Mouse (Mus musculus): ENCODE measurements around the gene Gne.

GRCm38 (mm10) chr4:44011799-44012198, 72.2 kb downstream of the Gne start:
- TF ChIP-seq CTCF (IDR thresholded peaks at IDR 0.05): no peak
- no peak for TF ChIP-seq EP300 (IDR thresholded peaks at IDR 0.05; ENCODE audit: insufficient read depth, low read depth, low read length)

Measured in heart, adult 2 months (tissue).